Mouse (Mus musculus) forebrain, embryonic 13.5 days (tissue): ENCODE data around the gene Nufip1. TPM values are rescaled to one million over a fixed set of nuclear protein-coding genes. Genes with fewer than 3 reads are reported as not detected.
A peak's percentile ranks its signal among the peaks of the same experiment; 100 is the strongest.
"Not testable (repeated sequence)": the region's sequence is repeated elsewhere in the genome, so short reads cannot be mapped to it uniquely, and the experiment has no call there.

Source experiments
- ATAC-seq: fragments of 200-750 bp; cut with Nextera tagmentation; 2 replicates; pipeline ENCODE4 v1.8.0; 2017
- H3K27ac ChIP-seq: fragments of 300-500 bp; sonication (generic); 2 replicates; pipeline ENCODE4 v1.5.1; 2015; ENCODE audit warnings: inconsistent platforms, mild to moderate bottlenecking, moderate library complexity
- H3K27me3 ChIP-seq: fragments of 300-500 bp; sonication (generic); 2 replicates; pipeline ENCODE4 v1.6.1; 2015; ENCODE audit warnings: mild to moderate bottlenecking, inconsistent platforms
- H3K36me3 ChIP-seq: fragments of 300-500 bp; sonication (generic); 2 replicates; pipeline ENCODE4 v1.6.1; 2015; ENCODE audit warnings: mild to moderate bottlenecking, inconsistent platforms; ENCODE audit not compliant: poor library complexity, severe bottlenecking
- H3K4me1 ChIP-seq: fragments of 300-500 bp; sonication (generic); 2 replicates; pipeline ENCODE4 v1.6.1; 2015; ENCODE audit warnings: inconsistent platforms
- H3K4me2 ChIP-seq: fragments of 300-500 bp; sonication (generic); 2 replicates; pipeline ENCODE4 v1.6.1; 2015; ENCODE audit warnings: inconsistent platforms, mild to moderate bottlenecking, moderate library complexity
- H3K4me3 ChIP-seq: fragments of 300-500 bp; sonication (generic); 2 replicates; pipeline ENCODE4 v1.5.1; 2015; ENCODE audit warnings: mild to moderate bottlenecking, inconsistent platforms
- H3K9ac ChIP-seq: fragments of 300-500 bp; sonication (generic); 2 replicates; pipeline ENCODE4 v1.6.1; 2015; ENCODE audit warnings: mild to moderate bottlenecking, inconsistent platforms
- H3K9me3 ChIP-seq: fragments of 300-500 bp; sonication (generic); replicated peaks from 2 replicates; pipeline ENCODE4 v1.6.1; 2016; ENCODE audit warnings: inconsistent platforms
- WGBS: fragments of 180-500 bp; shearing (Covaris S2); methylation state at CpG from one replicate; pipeline ENCODE4 v1.1.7; 2015; 5-methylcytosine and 5-hydroxymethylcytosine counted together
- polyA plus RNA-seq: library from polyadenylated mRNA; unstranded; fragments of >200 nt; fragmentation: Nextera tagmentation; extraction: Ambion mirVana; gene quantifications from 2 replicates; pipeline ENCODE4 v1.2.1, GENCODE M21; 2015

Gene Nufip1
- polyA plus RNA-seq, 1 experiment from 2014 or later = 16.1 TPM

DNA sequence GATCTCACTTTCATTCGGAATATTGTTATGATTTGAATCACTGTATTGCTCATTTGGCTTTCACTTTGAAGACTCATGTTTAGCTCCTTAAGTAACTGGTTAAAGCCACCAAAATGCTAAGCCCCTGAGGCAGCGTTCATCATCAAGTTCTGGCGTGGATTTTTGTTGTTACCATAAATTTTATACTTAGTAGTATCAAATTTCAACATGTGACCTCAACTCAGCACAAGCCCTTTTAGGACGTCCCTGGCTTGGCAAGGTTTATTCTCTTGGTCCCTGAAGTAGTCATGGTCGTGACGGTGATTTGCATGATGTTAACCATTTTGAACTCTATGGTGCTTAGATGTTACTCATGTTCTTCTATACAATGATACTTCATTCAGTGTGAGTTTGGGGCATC lies 36.4 kb downstream of the Nufip1 start:
- Histone ChIP-seq H3K9ac (no peak overlapping the region), H3K9me3 (no peaks in the 10 kb centered on the region), H3K4me3 (no peak overlapping the region), H3K4me1 (peaks cover 24% of the 10 kb centered on the region), H3K4me2 (no peak overlapping the region), H3K27ac (no peak overlapping the region), H3K36me3 (no peaks in the 10 kb centered on the region), H3K27me3 (no peaks in the 10 kb centered on the region)
- no peak for ATAC-seq
- WGBS = 86% methylated on average over 6 of the region's 6 CpGs

DNA sequence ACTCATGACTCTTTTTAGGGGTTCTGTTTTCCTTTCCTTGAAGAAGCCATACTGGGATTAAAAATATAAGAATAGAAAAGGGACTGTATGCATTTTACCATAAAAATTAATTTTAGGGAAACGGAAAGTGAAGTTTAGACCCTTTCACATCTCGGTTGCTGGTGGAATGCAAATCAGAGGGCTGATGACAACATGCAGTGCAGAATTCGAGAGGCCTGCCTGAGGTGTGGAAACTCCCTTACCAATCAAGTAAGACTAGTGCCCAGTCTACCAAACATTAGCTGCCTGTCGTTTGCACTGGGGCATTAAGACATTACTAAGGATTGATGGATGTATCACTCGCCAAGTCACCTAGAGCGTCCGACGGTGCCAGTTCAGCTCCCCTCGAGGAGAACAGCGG lies 37.6 kb downstream of the Nufip1 start:
- H3K36me3 ChIP-seq = no peaks in the 10 kb centered on the region
- no peak overlapping the region for H3K27ac ChIP-seq
- no peaks in the 10 kb centered on the region for H3K9me3 ChIP-seq
- H3K4me2 ChIP-seq = no peak overlapping the region
- H3K27me3 ChIP-seq = no peaks in the 10 kb centered on the region
- no peak overlapping the region for H3K9ac ChIP-seq
- H3K4me3 ChIP-seq = no peak overlapping the region
- ATAC-seq = no peak
- H3K4me1 ChIP-seq = peaks cover 29% of the 10 kb centered on the region
- WGBS = 90% methylated on average over 10 of the region's 10 CpGs

DNA sequence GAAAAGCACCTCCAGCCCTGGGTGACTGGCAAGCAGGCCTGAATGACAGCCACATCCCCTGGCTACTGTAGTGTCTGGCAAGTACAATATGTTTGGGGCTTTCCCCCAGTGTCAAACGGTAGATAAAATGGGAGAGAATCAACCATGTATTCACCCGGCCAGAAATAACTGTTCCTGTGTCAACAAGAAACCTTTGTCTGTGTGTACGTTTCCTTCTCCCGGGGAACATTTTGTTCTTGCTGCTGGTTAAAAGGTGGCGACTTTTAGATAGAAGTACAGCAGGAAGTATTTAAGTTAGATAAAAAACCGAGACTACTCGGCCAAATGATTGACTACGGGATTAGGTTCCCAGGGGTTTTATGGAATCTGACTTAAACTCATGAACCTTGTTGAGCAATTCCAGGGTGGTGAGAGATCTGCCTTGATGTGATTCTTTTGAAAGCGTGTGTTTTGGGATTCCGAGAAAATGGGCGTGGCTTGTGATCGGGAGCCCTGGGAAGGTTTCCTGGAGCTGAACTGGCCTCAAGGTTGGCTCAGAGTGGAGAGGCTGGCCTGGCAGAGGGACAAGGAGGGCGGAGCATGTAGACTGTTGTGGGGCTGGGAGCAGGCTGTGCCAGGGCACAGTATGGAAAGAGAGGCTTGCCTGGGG lies 39.0 kb downstream of the Nufip1 start:
- WGBS = 46% methylated on average over 13 of the region's 13 CpGs
- Histone ChIP-seq H3K27me3 (no peaks in the 10 kb centered on the region), H3K9ac (no peak overlapping the region), H3K4me2 (peak overlapping the region; percentile 35), H3K4me1 (peaks cover 31% of the 10 kb centered on the region), H3K36me3 (no peaks in the 10 kb centered on the region), H3K27ac (no peak overlapping the region), H3K9me3 (no peaks in the 10 kb centered on the region), H3K4me3 (0 out of 2 replicates have a peak overlapping the region, but pooled peaks have one; percentile 7)
- ATAC-seq = no peak

DNA sequence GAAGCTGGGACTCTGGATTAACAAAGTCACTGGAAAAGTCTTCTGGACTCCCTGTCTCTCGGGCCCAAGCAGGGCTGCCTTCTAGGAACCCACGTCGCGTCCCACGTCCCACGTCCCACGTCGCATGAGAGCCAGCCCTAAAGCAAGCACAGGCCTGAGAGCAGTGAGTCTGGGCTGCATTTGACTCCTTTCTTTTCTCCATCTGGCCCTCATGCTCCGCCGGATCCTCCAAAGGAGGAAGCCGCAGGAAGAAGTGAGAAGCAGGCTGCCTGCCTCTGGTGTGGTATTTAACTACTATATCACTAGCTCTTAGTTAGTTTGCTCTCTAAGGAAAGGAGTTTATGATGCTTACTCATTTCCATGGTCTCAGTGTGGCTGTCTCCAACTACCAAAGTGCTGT lies 39.8 kb downstream of the Nufip1 start:
- Histone ChIP-seq H3K9ac (no peak overlapping the region; the same call in 1 of the 2 replicates), H3K36me3 (no peaks in the 10 kb centered on the region), H3K27me3 (no peaks in the 10 kb centered on the region), H3K9me3 (no peaks in the 10 kb centered on the region), H3K4me3 (no peak overlapping the region), H3K27ac (no peak overlapping the region), H3K4me1 (peaks cover 31% of the 10 kb centered on the region), H3K4me2 (no peak overlapping the region)
- ATAC-seq = no peak
- WGBS = 81% methylated on average over 11 of the region's 11 CpGs

DNA sequence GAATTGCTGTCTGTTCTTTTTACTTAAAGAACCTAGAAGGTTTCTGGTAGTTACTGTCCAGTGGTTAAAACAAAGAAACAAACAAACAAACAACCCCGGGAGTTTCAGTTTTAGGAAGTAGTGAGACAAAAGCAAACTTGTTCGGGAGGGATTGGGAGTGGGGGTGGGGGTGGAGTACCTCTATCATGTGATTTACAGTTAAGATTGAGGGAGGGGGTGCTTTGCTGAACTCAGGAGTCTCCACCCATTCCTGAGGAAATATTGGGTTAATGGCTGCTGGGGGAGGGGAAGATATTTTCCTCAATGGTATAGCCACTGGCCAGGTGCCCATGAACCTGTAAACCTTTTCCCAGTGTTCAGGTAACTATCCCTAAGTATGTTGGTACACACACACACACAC lies 40.3 kb downstream of the Nufip1 start:
- Histone ChIP-seq H3K4me3 (no peak overlapping the region), H3K9me3 (no peaks in the 10 kb centered on the region), H3K4me2 (peak overlapping the region; percentile 50), H3K4me1 (peaks cover 31% of the 10 kb centered on the region), H3K9ac (no peak overlapping the region), H3K36me3 (no peaks in the 10 kb centered on the region), H3K27me3 (no peaks in the 10 kb centered on the region), H3K27ac (no peak overlapping the region)
- ATAC-seq = no peak
- WGBS = 55% methylated on average over 2 of the region's 2 CpGs

DNA sequence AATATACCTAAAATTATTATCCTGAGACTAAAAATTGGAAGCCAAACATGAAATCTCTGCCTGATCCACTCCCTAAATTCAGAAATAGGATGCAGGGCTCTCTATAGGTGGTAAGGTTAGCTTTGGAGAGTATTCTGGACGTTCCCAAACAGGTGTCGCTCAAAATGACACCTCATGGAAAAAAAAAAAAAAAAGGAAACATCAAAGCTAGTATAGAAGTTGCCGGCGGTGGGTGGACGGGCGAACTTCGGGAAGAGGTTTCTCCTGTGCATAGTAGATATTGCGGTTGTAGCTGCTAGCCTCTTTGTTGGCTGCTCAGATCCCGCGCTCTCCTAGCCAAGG lies 41.1 kb downstream of the Nufip1 start:
- peak overlapping the region; percentile 50 for H3K4me2 ChIP-seq
- no peaks in the 10 kb centered on the region for H3K36me3 ChIP-seq
- H3K27me3 ChIP-seq = no peaks in the 10 kb centered on the region
- peak overlapping the region; percentile 48 for H3K4me3 ChIP-seq
- H3K27ac ChIP-seq = peak overlapping the region; percentile 93
- 1% methylated on average over 10 of the region's 10 CpGs for WGBS
- H3K4me1 ChIP-seq = peaks cover 31% of the 10 kb centered on the region
- peak overlapping the region; percentile 74 for H3K9ac ChIP-seq
- no peaks in the 10 kb centered on the region for H3K9me3 ChIP-seq
- ATAC-seq = no peak

DNA sequence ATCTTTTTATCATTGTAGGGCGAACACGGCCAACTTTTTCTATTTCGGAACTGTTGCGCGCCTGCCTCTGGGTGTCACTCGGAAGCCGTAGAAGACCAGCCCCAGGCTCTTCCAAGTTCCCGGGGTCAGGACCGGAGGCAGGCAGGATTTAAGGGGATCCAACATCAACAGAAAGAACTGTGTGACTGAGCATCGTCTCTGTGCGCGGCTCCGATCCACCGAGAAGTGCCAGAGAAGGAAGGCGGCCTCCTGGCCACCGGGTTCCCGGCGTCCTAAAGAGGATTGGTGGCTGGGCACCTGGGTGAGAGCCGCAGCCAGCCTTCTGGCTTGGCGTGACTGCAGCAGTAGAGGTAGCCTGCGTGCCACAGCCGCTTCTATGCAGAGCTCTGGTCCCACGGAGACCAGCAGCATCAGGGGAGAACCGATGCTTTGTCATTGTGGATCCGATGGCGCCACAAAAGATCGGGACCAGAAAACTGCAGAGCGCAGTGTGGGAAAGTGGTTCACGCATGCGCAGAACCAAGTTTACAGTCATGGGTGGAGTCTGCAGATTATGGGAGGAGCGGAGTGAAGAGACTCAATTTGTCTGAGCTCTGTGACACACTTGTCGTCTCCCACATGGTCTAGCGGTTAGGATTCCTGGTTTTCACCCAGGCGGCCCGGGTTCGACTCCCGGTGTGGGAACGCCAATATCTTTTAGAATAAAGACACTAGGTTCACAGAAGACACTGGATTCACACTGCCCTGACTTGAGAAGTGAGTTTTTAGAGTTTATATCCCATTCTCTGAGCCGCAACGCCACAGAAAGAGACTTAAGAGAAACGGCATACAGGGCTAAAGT lies 41.7 kb downstream of the Nufip1 start:
- peak overlapping the region; percentile 48 for H3K4me3 ChIP-seq
- no peaks in the 10 kb centered on the region for H3K36me3 ChIP-seq
- H3K27ac ChIP-seq = peak overlapping the region; percentile 93
- H3K4me1 ChIP-seq = peaks cover 31% of the 10 kb centered on the region
- peak overlapping the region; percentile 50 for H3K4me2 ChIP-seq
- peak; percentile 94 for ATAC-seq
- H3K27me3 ChIP-seq = no peaks in the 10 kb centered on the region
- peak overlapping the region; percentile 74 for H3K9ac ChIP-seq
- WGBS = under 1% methylated on average over 41 of the region's 41 CpGs
- H3K9me3 ChIP-seq = no peaks in the 10 kb centered on the region

DNA sequence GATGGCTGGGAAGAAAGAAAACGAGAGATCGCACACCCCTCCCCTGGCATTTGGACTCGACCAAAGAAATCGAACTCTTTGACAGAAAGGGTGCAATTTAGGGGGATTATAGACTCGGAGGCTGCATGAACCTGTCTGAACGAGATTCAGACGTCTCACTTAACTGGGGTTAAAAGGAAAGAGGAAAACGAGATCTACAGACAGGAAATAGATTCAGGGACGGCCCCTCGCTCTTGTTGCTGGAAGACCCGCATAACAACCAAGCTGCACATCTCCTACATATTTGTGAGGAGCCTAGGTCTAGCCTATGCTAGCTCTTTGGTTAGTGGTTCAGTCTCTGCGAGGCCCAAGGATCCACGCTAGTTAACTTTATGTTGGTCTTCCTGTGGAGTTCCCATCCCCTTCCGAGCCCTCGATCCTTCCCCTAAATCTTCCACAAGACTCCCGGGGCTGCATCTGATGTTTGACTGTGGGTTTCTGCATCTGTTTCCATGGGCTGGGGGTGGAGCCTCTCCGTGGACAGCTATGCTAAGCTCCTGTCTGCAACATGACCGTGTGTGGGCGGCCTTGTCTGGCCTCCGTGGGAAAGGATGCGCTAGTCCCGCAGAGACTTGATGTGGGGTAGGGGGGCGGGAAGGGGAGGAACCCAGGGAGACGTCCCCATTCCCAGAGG lies 42.4 kb downstream of the Nufip1 start:
- no peaks in the 10 kb centered on the region for H3K9me3 ChIP-seq
- peaks cover 31% of the 10 kb centered on the region for H3K4me1 ChIP-seq
- H3K9ac ChIP-seq = peak overlapping the region; percentile 54
- no peaks in the 10 kb centered on the region for H3K27me3 ChIP-seq
- WGBS = 2% methylated on average over 24 of the region's 24 CpGs
- H3K36me3 ChIP-seq = no peaks in the 10 kb centered on the region
- H3K4me3 ChIP-seq = peak overlapping the region; percentile 48
- H3K4me2 ChIP-seq = peak overlapping the region; percentile 50
- peak overlapping the region; percentile 72 for H3K27ac ChIP-seq
- ATAC-seq = peak; percentile 46

DNA sequence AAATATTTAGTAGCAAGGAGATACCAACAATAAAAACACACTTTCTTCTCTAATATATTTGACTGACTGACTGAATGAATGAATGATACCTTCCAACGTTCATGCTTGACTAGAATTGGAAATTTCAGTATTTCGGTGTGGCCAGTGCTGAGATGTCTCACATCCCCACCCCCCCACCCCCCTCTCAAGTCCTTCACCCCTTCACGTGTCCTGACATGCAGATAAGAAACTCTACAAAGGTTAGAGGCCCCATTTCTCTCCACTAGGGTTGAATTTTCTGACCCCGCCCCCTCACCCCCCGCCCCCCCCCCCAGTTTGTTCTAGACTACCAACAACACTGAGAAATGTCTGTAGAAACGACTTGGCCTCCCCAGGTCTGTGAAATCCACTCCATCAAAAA lies 43.1 kb downstream of the Nufip1 start:
- H3K27ac ChIP-seq = no peak overlapping the region
- H3K27me3 ChIP-seq = no peaks in the 10 kb centered on the region
- H3K4me3 ChIP-seq = no peak overlapping the region
- no peaks in the 10 kb centered on the region for H3K36me3 ChIP-seq
- no peak for ATAC-seq
- peaks cover 31% of the 10 kb centered on the region for H3K4me1 ChIP-seq
- no peak overlapping the region for H3K9ac ChIP-seq
- H3K9me3 ChIP-seq = no peaks in the 10 kb centered on the region
- no peak overlapping the region for H3K4me2 ChIP-seq
- WGBS = 26% methylated on average over 6 of the region's 6 CpGs

DNA sequence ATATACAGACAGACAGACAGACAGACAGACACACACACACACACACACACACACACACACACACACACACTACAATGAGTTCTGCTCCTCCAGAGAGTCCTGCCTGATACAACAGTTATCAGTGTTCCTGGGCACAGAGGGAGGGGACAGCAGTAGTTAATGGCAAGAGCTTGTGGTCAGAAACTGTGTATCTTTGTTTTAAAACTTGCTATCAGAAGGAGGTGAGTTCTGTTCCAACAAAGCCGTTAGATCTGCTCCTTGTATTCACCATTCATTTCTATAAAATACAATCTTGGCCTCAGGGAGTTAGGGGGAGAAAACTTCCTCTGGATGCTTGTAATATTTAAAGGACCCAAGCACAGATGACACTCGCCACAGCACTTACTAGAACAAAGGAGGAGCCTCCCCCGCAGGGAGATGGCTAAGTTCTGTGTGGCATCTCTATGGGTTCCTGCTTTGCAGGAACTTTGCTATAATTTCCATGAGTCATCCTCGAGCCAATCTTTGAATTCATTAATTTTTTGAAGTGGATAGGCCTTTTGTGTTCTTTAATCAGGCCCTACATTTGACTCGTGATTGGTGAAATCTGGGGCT lies 47.6 kb downstream of the Nufip1 start:
- no peak for ATAC-seq
- H3K4me3 ChIP-seq = no peak overlapping the region
- peaks cover 2% of the 10 kb centered on the region for H3K4me1 ChIP-seq
- H3K27ac ChIP-seq = no peak overlapping the region
- H3K4me2 ChIP-seq = no peak overlapping the region
- 0 out of 2 replicates have a peak, but pooled peaks cover 3% of the 10 kb centered on the region for H3K9me3 ChIP-seq
- H3K36me3 ChIP-seq = no peaks in the 10 kb centered on the region
- no peak overlapping the region for H3K9ac ChIP-seq
- WGBS = 57% methylated on average over 5 of the region's 5 CpGs
- H3K27me3 ChIP-seq = no peaks in the 10 kb centered on the region

DNA sequence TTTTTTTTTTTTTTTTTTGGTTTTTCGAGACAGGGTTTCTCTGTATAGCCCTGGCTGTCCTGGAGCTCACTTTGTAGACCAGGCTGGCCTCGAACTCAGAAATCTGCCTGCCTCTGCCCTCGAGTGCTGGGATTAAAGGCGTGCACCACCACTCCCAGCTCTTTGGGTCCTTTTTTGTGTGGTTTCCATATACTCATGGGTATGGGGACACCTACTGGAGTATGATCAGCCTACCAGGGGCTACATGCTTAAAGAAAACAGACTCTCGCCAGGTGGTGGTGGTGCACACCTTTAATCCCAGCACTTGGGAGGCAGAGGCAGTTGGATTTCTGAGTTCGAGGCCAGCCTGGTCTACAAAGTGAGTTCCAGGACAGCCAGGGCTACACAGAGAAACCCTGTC lies 49.9 kb downstream of the Nufip1 start:
- not testable (repeated sequence) for H3K4me2 ChIP-seq, H3K4me1 ChIP-seq, H3K4me3 ChIP-seq, H3K27me3 ChIP-seq, ATAC-seq, H3K27ac ChIP-seq, H3K9ac ChIP-seq, H3K36me3 ChIP-seq, H3K9me3 ChIP-seq
- WGBS = 87% methylated on average over 6 of the region's 6 CpGs

DNA sequence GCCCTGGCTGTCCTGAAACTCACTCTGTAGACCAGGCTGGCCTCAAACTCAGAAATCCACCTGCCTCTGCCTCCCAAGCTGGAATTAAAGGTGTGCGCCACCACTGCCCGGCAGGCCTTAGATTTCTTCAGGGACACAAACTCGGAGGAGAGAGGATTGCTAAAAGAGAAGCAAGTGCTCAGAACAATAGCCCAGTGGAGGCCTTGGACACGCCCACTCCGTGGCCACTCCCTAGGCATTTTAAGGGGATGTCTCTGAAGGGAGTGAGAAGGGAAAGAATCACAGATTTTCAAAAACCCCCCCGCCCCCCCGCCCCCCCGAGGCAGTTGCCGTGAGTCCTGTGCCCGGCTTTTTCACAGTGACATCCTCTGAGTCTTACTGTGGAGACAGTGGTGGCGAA lies 53.5 kb downstream of the Nufip1 start:
- Histone ChIP-seq H3K4me3 (no peak overlapping the region), H3K9ac (no peak overlapping the region), H3K36me3 (no peaks in the 10 kb centered on the region), H3K27ac (no peak overlapping the region), H3K27me3 (peaks cover 4% of the 10 kb centered on the region), H3K9me3 (0 out of 2 replicates have a peak, but pooled peaks cover 3% of the 10 kb centered on the region), H3K4me1 (peaks cover 3% of the 10 kb centered on the region), H3K4me2 (no peak overlapping the region)
- 28% methylated on average over 11 of the region's 11 CpGs for WGBS
- no peak for ATAC-seq
